Mouse (Mus musculus) intestine, embryonic 16.5 days (tissue): ENCODE measurements around the gene Rfx8. TPM values are rescaled to one million over a fixed set of nuclear protein-coding genes. Genes with fewer than 3 reads are reported as not detected.

ENCODE experiments used
- ATAC-seq: fragments of 200-750 bp; cut with Nextera tagmentation; 2 replicates; pipeline ENCODE4 v1.8.0; 2017; ENCODE audit warnings: moderate TSS enrichment, moderate library complexity
- H3K27ac ChIP-seq: fragments of 300-500 bp; sonication (generic); 2 replicates; pipeline ENCODE4 v1.5.1; 2014; ENCODE audit warnings: mild to moderate bottlenecking, low read length
- H3K27me3 ChIP-seq: fragments of 300-500 bp; sonication (generic); replicated peaks from 2 replicates; pipeline ENCODE4 v1.6.1; 2014; ENCODE audit warnings: low read length, control low read depth, mixed read lengths; ENCODE audit not compliant: control insufficient read depth, insufficient read depth
- H3K36me3 ChIP-seq: fragments of 300-500 bp; sonication (generic); 2 replicates; pipeline ENCODE4 v1.6.1; 2014; ENCODE audit warnings: low read length, control low read depth; ENCODE audit not compliant: control insufficient read depth, insufficient read depth
- H3K4me1 ChIP-seq: fragments of 300-500 bp; sonication (generic); 2 replicates; pipeline ENCODE4 v1.6.1; 2014; ENCODE audit warnings: low read length, control low read depth, mixed read lengths; ENCODE audit not compliant: control insufficient read depth, insufficient read depth
- H3K4me2 ChIP-seq: fragments of 300-500 bp; sonication (generic); 2 replicates; pipeline ENCODE4 v1.6.1; 2014; ENCODE audit warnings: low read depth, low read length, control low read depth
- H3K4me3 ChIP-seq: fragments of 300-500 bp; sonication (generic); 2 replicates; pipeline ENCODE4 v1.5.1; 2014; ENCODE audit warnings: mild to moderate bottlenecking, low read length
- H3K9ac ChIP-seq: fragments of 300-500 bp; sonication (generic); 2 replicates; pipeline ENCODE4 v1.6.1; 2014; ENCODE audit warnings: low read depth, low read length
- H3K9me3 ChIP-seq: fragments of 300-500 bp; sonication (generic); 2 replicates; pipeline ENCODE4 v1.6.1; 2016; ENCODE audit warnings: low read length, control low read depth; ENCODE audit not compliant: control insufficient read depth
- WGBS: fragments of 180-500 bp; shearing (Covaris S2); extraction: QIAGEN DNeasy Blood & Tissue Kit; methylation state at CpG from one replicate; pipeline ENCODE4 v1.1.7; 2014; 5-methylcytosine and 5-hydroxymethylcytosine counted together
- polyA plus RNA-seq: library from polyadenylated mRNA; unstranded; fragments of >200 nt; fragmentation: Nextera tagmentation; extraction: Ambion mirVana; gene quantifications from 2 replicates; pipeline ENCODE4 v1.2.1, GENCODE M21; 2015

Rfx8 gene
- polyA plus RNA-seq: 0.18 TPM in 1 of 2 replicates, not detected in the other

DNA sequence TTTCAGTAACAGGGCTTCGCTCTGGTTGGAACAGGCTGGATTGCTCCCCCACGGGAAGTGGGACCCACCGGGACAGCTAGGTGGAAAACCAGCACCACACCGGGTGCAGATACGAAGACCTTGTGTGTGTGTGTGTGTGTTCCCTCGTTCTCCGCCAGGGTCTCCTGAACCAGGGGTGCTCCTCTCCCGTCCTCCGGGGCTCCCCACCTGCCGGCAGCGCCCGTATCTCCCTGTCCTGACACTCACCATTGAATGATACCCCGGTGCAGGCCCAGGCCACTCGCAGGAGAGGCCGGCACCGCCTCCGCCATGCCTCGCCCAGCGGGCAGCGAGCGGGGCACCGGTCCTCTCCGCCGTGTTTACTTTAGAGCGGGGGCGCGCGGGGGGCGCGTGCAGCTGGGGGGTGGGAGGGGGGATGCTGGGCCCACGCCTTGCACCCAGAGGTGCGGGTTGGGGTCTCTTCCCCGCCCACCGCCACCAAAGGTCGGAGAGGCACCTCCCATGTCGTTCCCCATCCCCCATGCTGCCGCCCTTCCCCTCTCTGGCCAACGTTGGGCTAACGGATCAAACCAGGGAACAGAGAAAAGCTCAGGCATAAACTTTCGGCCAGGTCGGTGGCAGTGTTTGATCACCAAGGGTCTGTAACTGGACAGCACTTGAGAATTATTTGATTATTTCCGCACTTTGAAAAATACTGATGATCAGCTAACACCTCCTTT lies at the start of gene Rfx8:
Rfx8 (minus strand) TSS at position 366 of the 719 bp plus-strand sequence.
- WGBS: 4% methylated on average over 39 of the region's 42 CpGs
- peak; percentile 58; the same call in 1 of the 2 replicates for ATAC-seq

GRCm38 (mm10) chr1:39770436-39770835 lies 49.6 kb upstream of the Rfx8 start:
- 0 out of 2 replicates have a peak, but pooled peaks cover 3% of the 10 kb centered on the region for H3K4me1 ChIP-seq
- no peaks in the 10 kb centered on the region for H3K9me3 ChIP-seq
- ATAC-seq: no peak
- no peak overlapping the region for H3K27ac ChIP-seq
- no peak overlapping the region for H3K4me2 ChIP-seq
- 64% methylated on average over 5 of the region's 5 CpGs for WGBS
- H3K36me3 ChIP-seq: no peaks in the 10 kb centered on the region
- H3K27me3 ChIP-seq: no peaks in the 10 kb centered on the region
- H3K9ac ChIP-seq: no peak overlapping the region
- H3K4me3 ChIP-seq: no peak overlapping the region

More for the DNA sequence above, at the start of gene Rfx8:
- Histone ChIP-seq H3K4me2 (peak within 1 kb of the TSS; percentile 99), H3K4me1 (peaks cover 10% of the 10 kb centered on the region; the same call in 1 of the 2 replicates), H3K27me3 (no peaks in the 10 kb centered on the region), H3K9ac (peak within 1 kb of the TSS; percentile 79), H3K9me3 (no peaks in the 10 kb centered on the region), H3K36me3 (no peaks in the 10 kb centered on the region), H3K4me3 (peak within 1 kb of the TSS; percentile 59), H3K27ac (peak within 1 kb of the TSS; percentile 14; the same call in 1 of the 2 replicates)

- H3K9me3 ChIP-seq: no peaks in the 10 kb centered on the region
- WGBS: 79% methylated on average over 3 of the region's 3 CpGs
- H3K36me3 ChIP-seq: no peaks in the 10 kb centered on the region
- no peak overlapping the region for H3K4me3 ChIP-seq
- H3K4me2 ChIP-seq: no peak overlapping the region
- H3K9ac ChIP-seq: no peak overlapping the region
- ATAC-seq: no peak
- H3K27ac ChIP-seq: no peak overlapping the region
- no peaks in the 10 kb centered on the region for H3K27me3 ChIP-seq
- 0 out of 2 replicates have a peak, but pooled peaks cover 3% of the 10 kb centered on the region for H3K4me1 ChIP-seq
Measured at GRCm38 (mm10) chr1:39768017-39768416, 47.2 kb upstream of the Rfx8 start.

DNA sequence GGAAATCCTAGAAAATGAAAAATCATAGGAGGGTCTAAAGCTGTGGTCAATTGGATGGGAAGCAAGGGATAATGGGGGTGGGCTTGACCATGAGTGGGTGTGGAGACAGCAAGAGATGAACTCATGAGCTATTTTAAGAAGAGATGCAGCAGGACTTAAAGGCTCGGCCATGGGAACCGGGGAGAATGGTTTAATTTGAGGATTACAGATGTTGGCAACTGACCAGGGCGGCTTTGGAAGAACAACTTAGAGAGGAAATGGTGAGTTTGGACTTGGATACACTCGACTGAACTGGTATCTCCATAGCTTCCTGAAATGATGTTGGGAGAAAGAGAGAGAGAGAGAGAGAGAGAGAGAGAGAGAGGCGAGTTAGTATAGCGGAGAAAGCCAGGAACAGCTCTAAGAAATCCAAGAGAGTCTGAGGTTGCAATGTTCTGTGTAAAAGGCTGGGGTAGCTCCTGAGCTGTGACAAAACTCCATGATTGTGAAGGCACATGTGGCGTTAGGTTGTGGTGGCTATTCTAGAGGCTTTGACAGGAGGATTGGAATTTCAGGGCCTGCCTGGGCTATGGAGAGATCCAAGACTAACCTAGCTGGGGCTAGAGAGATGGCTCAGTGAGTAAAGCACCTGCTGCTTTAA lies 45.2 kb upstream of the Rfx8 start:
- H3K9ac ChIP-seq: no peak overlapping the region
- 66% methylated on average over 7 of the region's 7 CpGs for WGBS
- H3K27ac ChIP-seq: no peak overlapping the region
- no peaks in the 10 kb centered on the region for H3K36me3 ChIP-seq
- no peaks in the 10 kb centered on the region for H3K9me3 ChIP-seq
- no peak overlapping the region for H3K4me3 ChIP-seq
- ATAC-seq: no peak
- no peaks in the 10 kb centered on the region for H3K27me3 ChIP-seq
- no peak overlapping the region for H3K4me2 ChIP-seq
- H3K4me1 ChIP-seq: peaks cover 15% of the 10 kb centered on the region

DNA sequence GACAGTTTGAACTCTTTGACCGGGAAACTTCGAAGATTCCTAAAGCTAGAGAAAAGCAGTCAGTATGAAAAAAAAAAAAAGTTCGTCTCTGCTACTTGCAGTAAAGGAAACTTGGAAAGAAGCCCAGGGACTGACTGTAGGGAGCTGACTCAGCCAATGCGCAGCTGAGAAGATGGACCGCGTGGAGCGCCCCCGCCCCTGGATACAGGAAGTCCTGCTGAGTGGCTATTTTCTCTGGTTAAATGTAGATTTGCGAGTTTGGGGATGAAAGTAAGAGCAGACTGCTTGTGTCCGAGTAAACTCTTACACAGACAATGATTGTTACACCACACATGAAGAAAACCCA lies 41.2 kb upstream of the Rfx8 start:
- H3K4me3 ChIP-seq: peak overlapping the region; percentile 23; the same call in 1 of the 2 replicates

GRCm38 (mm10) chr1:39761211-39762024 lies 40.6 kb upstream of the Rfx8 start:
- H3K27ac ChIP-seq: peak overlapping the region; percentile 94
- no peaks in the 10 kb centered on the region for H3K27me3 ChIP-seq
- peak overlapping the region; percentile 23; the same call in 1 of the 2 replicates for H3K4me3 ChIP-seq
- peak; percentile 79 for ATAC-seq
- no peaks in the 10 kb centered on the region for H3K9me3 ChIP-seq
- H3K4me2 ChIP-seq: peak overlapping the region; percentile 54
- H3K4me1 ChIP-seq: peaks cover 30% of the 10 kb centered on the region
- H3K36me3 ChIP-seq: no peaks in the 10 kb centered on the region
- WGBS: 5% methylated on average over 22 of the region's 22 CpGs
- H3K9ac ChIP-seq: peak overlapping the region; percentile 54

More for the DNA sequence above, 41.2 kb upstream of the Rfx8 start:
- peak overlapping the region; percentile 54 for H3K9ac ChIP-seq
- H3K9me3 ChIP-seq: no peaks in the 10 kb centered on the region
- H3K27ac ChIP-seq: peak overlapping the region; percentile 94
- H3K4me2 ChIP-seq: peak overlapping the region; percentile 54
- no peaks in the 10 kb centered on the region for H3K36me3 ChIP-seq
- H3K27me3 ChIP-seq: no peaks in the 10 kb centered on the region
- H3K4me1 ChIP-seq: peaks cover 30% of the 10 kb centered on the region
- peak; percentile 85 for ATAC-seq
- WGBS: 7% methylated on average over 10 of the region's 10 CpGs

DNA sequence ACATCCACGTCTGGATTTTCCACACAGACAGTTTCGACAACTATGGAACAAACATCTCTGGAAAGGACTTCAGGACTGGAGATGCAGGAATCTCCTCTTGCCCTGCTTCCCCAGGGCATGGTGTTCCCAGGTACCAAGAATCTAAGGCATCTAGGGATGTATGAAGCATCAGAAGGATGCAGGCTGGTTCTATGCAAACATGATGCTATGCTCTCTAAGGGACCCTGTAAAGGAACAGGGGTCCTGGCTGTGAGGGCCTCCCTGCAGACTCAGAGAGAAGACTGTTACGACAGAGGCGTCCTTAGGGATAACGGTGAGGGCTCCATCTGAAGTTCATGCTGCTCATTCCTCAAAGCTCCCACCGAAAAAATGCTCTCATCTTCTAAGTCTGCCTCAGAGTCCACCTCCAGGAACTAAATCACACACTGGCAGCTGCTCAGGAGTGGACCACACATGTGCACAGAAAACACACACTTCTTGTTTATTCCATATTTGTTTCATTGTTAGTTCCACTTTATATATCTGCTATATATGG lies 39.5 kb upstream of the Rfx8 start:
- Histone ChIP-seq H3K4me3 (no peak overlapping the region), H3K9ac (no peak overlapping the region), H3K27ac (no peak overlapping the region), H3K36me3 (no peaks in the 10 kb centered on the region), H3K27me3 (no peaks in the 10 kb centered on the region), H3K4me2 (no peak overlapping the region), H3K4me1 (peaks cover 27% of the 10 kb centered on the region), H3K9me3 (no peaks in the 10 kb centered on the region)
- ATAC-seq: no peak
- 65% methylated on average over 6 of the region's 6 CpGs for WGBS

DNA sequence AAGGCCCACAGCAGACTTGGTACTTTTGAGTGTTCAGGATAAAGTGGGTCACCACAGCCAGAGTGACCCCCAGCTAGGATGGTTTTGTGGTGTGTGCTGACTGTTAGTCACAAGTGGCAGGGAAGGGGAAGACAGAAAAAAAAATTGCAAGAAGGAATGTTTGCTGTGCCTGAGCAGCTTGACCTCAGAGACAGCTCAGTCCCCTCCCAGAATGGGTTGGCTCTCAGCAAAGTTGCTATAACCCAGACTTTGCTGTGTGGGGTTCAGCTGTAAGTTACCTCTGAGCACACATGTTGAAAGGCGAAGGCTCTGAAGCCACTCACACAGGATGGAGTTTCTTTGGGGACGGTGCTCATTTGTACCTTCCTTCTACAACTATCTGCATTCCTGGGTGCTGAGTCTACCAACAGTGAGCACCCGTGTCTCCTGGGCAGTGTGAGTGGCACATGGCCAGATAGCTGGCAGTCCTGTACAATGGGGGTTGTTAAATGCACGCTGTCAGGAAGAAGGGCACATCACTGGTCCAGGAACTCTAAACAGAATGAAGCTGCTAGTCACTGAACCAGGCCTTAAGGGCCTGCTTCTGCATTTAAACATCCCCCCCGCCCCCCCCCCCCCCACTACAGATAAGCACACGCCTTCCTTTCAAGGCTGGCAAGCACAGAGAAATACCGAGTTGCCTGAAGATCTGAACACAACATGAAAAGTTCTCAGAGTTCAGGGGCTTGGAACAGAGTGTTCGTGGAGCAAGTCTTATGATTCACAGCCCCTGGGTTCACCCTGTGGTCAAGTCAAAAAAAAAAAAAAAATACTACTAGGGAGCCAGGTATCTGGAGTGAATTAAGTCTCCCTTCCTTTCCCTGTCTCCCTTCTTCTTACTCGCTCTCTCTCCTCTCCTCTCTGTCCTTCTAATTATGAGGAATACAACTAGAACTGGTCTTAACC lies 38.7 kb upstream of the Rfx8 start:
- Histone ChIP-seq H3K9me3 (no peaks in the 10 kb centered on the region), H3K9ac (no peak overlapping the region), H3K27me3 (no peaks in the 10 kb centered on the region), H3K4me2 (no peak overlapping the region), H3K4me1 (peaks cover 27% of the 10 kb centered on the region), H3K36me3 (no peaks in the 10 kb centered on the region), H3K27ac (no peak overlapping the region), H3K4me3 (no peak overlapping the region)
- ATAC-seq: no peak
- 43% methylated on average over 9 of the region's 9 CpGs for WGBS
